Mouse (Mus musculus) MEL (cell line): Measurements from ENCODE around the gene Nexn.
"Not testable (repeated sequence)": the region's sequence is repeated elsewhere in the genome, so short reads cannot be mapped to it uniquely, and the experiment has no call there.

Source experiments
- BHLHE40 ChIP-seq: IDR thresholded peaks from 2 replicates; pipeline ENCODE4 v1.6.1; 2012; ENCODE audit warnings: low read depth, mild to moderate bottlenecking, inconsistent platforms, low read length, improper control_type of control experiment, borderline replicate concordance
- CHD1 ChIP-seq: IDR thresholded peaks from 2 replicates; pipeline ENCODE4 v1.6.1; 2012; ENCODE audit warnings: low read depth, mild to moderate bottlenecking, inconsistent platforms, low read length, improper control_type of control experiment
- CTCF ChIP-seq, 3 experiments: IDR thresholded peaks in 2 of 3; conservative IDR thresholded peaks in 1 of 3; 2 replicates each; pipeline ENCODE4 v1.5.1; 2011 to 2012; ENCODE audit warnings: low read length in 3 of 3, low read depth in 2 of 3, mild to moderate bottlenecking in 2 of 3, improper control_type of control experiment in 1 of 3, inconsistent platforms in 1 of 3, mixed read lengths in 1 of 3, moderate library complexity in 1 of 3; ENCODE audit not compliant: control insufficient read depth in 1 of 3, insufficient read depth in 1 of 3, poor library complexity in 1 of 3, severe bottlenecking in 1 of 3
- EP300 ChIP-seq, 2 experiments: IDR thresholded peaks; 2 replicates each; pipeline ENCODE4 v1.6.1; 2011; ENCODE audit warnings: improper control_type of control experiment in 2 of 2, low read length in 2 of 2, low read depth in 1 of 2, mild to moderate bottlenecking in 1 of 2
- MAZ ChIP-seq: IDR thresholded peaks from 2 replicates; pipeline ENCODE4 v1.6.1; 2012; ENCODE audit warnings: low read depth, mild to moderate bottlenecking, inconsistent platforms, low read length, improper control_type of control experiment
- NRF1 ChIP-seq: IDR thresholded peaks from 2 replicates; pipeline ENCODE4 v1.6.1; 2014; ENCODE audit warnings: low read depth, mild to moderate bottlenecking, inconsistent platforms, low read length, improper control_type of control experiment, moderate library complexity; ENCODE audit not compliant: poor library complexity, insufficient read depth, severe bottlenecking
- POLR2A ChIP-seq, 2 experiments: IDR thresholded peaks; 2 replicates each; pipeline ENCODE4 v1.6.1; 2011 to 2012; ENCODE audit warnings: low read length in 2 of 2, mild to moderate bottlenecking in 2 of 2, control low read depth in 1 of 2, improper control_type of control experiment in 1 of 2, low read depth in 1 of 2, moderate library complexity in 1 of 2; ENCODE audit not compliant: control insufficient read depth in 1 of 2, insufficient read depth in 1 of 2, poor library complexity in 1 of 2
- POLR2AphosphoS2 ChIP-seq: IDR thresholded peaks from 2 replicates; pipeline ENCODE4 v1.6.1; 2011; ENCODE audit warnings: low read length, improper control_type of control experiment
- TAL1 ChIP-seq: IDR thresholded peaks from 2 replicates; pipeline ENCODE4 v1.6.1; 2012; ENCODE audit warnings: mild to moderate bottlenecking, inconsistent platforms, low read length, moderate library complexity, mixed read lengths
- TCF12 ChIP-seq: IDR thresholded peaks from 2 replicates; pipeline ENCODE4 v1.6.1; 2014; ENCODE audit warnings: low read depth, mild to moderate bottlenecking, inconsistent platforms, low read length, improper control_type of control experiment, moderate library complexity
- USF2 ChIP-seq, 2 experiments: IDR thresholded peaks; 2 replicates each; pipeline ENCODE4 v1.6.1; 2011 to 2012; ENCODE audit warnings: improper control_type of control experiment in 2 of 2, low read length in 2 of 2, borderline replicate concordance in 1 of 2, inconsistent platforms in 1 of 2, low read depth in 1 of 2, mild to moderate bottlenecking in 1 of 2; ENCODE audit not compliant: insufficient read depth in 1 of 2
- ZNF384 ChIP-seq: IDR thresholded peaks from 2 replicates; pipeline ENCODE4 v1.6.1; 2012; ENCODE audit warnings: low read depth, mild to moderate bottlenecking, inconsistent platforms, low read length, improper control_type of control experiment

- TF ChIP-seq POLR2A (IDR thresholded peaks at IDR 0.05; ENCODE audit: control insufficient read depth in 1 of 2, insufficient read depth in 1 of 2, low read depth in 1 of 2, low read length in 2 of 2, poor library complexity in 1 of 2); TCF12; CTCF (IDR thresholded peaks at IDR 0.05 in 2 of 3, conservative IDR thresholded peaks at IDR 0.05 in 1 of 3; ENCODE audit: control insufficient read depth in 1 of 3, insufficient read depth in 1 of 3, low read depth in 2 of 3, low read length in 3 of 3, poor library complexity in 1 of 3, severe bottlenecking in 1 of 3); CHD1; NRF1; ZNF384; EP300 (IDR thresholded peaks at IDR 0.05; ENCODE audit: low read depth in 1 of 2, low read length in 2 of 2); MAZ; POLR2AphosphoS2; USF2 (IDR thresholded peaks at IDR 0.05; ENCODE audit: borderline replicate concordance in 1 of 2, insufficient read depth in 1 of 2, low read depth in 1 of 2, low read length in 2 of 2); TAL1; BHLHE40: not testable (repeated sequence)
Measured at GRCm38 (mm10) chr3:152197246-152197645, 68.9 kb downstream of the Nexn start.
